Mouse (Mus musculus) erythroblast, embryonic 14.5 days (primary cell): ENCODE data around the gene H2-Eb1.

Experiments
- GATA1 ChIP-seq: IDR thresholded peaks from 2 replicates; pipeline ENCODE4 v1.6.1; 2012; ENCODE audit warnings: low read length, inconsistent platforms, mixed read lengths
- TAL1 ChIP-seq: IDR thresholded peaks from 3 replicates; pipeline ENCODE4 v1.6.1; 2012; ENCODE audit warnings: low read length, inconsistent platforms, mixed read lengths

GRCm38 (mm10) chr17:34313393-34313792, 7.7 kb downstream of the H2-Eb1 start:
- no peak for TF ChIP-seq GATA1
- no peak for TF ChIP-seq TAL1
